Mouse (Mus musculus) skeletal muscle tissue, adult 2 months (tissue): Measurements from ENCODE around the gene Cmah.

Source experiments
- DNase-seq: peaks from one replicate; pipeline ENCODE4 v3.0.0-alpha.2; 2012; ENCODE audit warnings: low read depth, low spot score

The Cmah gene

DNA sequence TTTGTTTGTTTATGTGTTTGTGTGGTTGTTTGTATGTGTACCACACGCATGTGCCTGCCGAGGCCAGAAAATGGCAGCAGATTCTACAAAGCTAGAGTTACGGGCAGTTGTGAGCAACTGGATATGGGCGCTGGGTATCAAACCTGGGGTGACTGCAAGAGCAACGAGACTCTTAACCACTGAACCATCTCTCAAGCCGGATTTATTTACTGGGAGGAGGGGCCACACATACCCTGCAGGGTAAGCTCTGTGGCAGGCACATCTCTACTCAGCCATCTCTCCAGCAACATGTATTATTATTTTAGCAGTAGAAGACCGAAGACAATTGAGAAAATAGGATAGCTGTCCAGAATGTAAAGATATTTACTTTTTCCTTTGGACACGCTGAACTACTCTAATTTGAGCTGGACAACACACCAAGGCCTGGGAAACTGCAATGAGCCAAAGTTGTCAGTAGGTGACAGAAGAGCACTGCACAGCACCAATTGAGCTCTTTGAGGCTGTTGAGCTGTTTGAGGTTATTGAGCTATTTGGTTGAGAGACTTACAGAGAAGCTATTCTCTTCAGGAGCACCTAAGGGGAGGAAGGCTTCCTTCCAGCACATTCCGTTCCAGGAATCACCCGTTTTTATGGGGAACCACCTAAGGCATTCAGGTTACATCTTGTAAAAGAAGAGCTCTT is 154.6 kb downstream of the Cmah start:
- peak; percentile 29 for DNase-seq

DNA sequence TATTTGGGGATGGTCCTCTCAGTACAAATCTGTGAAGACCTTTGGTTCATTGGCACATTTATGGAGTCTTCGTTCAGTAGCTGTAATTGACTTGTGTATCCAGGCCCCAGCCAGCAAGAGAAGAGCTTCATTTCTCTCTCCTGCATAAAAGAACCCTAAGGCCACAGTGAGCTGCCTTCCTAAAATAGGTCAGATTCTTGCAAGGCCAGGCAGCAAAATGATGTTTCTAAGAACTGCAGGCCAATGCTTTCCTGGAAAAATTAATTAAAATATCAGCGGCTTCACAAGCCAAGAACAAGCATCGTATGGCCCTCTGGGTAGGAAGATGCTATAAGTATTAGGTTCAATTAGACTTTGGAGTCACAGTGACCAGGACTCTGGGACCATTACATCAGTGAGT is 156.5 kb downstream of the Cmah start:
- DNase-seq = no peak

DNA sequence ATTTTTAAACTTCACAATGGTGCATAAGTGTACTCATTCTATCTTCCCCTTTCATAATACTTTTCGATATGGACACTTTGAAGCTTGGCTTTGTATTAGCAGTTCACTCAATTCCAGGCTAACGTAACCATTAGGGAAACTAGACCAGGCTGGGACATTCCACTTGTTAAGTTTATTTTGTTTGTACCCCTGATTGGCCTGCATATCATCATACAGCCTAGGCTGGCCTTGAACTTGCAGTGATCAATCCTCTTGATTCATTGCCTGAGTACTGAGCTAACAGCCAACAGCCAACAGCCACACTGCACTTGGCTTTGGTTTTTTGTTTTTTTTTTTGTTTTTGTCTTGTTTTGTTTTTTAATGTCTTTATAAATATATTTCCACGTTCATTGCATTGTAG is 157.6 kb downstream of the Cmah start:
- no peak for DNase-seq

DNA sequence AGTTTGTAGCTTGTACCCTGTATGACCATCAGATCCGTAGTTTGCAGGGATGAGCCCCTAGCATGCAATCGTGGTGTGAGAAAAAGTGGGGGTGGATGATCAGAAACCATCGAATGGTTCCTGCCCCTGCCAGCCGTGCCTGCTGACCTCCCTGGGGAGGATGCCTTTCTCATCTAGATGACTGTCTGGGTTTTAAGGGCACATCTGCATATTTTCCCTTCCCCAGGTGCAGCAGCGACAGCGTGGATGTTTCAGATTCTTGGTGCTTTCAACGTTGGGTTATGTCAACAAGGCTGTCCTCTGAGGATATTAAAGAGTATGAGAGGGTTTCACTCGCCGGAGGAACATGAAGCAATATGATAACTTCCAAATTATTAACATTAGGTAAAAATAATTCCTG is 158.8 kb downstream of the Cmah start:
- no peak for DNase-seq

DNA sequence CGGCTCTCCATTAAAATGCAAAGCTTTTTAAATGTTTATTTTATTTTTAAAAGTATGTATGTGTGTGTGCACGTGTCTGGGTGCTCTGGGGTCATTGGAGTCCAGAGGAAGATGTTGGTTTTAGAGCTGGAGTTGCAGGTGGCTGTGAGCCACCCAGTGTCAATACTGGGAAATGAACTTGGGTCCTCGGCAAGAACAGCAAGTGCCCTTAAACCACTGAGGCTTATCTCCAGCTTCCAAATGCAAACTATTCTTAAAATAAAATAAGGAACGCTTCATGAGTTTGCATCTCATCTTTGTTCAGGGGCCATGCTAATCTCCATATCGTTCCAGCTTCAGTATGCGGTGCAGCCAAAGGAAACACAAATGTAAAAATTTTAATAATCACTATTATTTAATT is 159.2 kb downstream of the Cmah start:
- DNase-seq = no peak

DNA sequence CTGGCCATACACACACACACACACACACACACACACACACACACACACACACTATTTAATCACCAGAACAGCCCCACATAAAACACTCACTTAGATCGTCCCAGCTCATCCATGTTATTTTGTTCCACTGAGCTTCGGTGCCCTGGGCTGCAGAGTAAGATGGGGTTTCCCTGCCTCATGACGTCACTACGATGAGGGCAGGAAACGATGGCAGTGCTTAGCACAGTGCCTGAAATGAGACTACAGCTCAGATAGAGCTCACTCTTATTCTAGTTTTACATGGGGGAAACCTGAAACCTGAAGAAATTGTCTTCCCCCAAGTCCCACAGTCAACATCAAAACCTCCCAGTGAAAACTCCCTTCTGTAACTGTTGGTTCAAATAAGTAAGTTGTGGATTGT is 159.9 kb downstream of the Cmah start:
- no peak for DNase-seq

DNA sequence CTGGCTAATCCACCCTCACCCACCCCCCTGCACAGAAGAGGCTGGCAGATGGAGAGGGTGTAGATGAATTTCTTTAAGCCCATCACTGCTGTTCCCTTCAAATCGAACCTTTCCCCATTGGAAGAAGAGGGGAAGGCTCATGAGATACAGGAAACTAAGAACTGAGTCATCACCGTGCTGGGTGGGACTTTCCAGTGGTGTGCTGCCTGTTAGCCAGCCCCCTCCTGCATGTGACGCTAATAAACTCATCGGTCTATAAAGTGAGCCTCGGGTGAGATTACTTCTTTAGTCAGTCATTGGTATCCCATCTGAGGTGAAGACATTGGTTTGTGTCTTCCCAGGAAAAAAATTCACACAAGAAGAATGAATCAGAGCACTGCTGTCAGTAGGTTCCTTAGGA is 160.3 kb downstream of the Cmah start:
- no peak for DNase-seq

DNA sequence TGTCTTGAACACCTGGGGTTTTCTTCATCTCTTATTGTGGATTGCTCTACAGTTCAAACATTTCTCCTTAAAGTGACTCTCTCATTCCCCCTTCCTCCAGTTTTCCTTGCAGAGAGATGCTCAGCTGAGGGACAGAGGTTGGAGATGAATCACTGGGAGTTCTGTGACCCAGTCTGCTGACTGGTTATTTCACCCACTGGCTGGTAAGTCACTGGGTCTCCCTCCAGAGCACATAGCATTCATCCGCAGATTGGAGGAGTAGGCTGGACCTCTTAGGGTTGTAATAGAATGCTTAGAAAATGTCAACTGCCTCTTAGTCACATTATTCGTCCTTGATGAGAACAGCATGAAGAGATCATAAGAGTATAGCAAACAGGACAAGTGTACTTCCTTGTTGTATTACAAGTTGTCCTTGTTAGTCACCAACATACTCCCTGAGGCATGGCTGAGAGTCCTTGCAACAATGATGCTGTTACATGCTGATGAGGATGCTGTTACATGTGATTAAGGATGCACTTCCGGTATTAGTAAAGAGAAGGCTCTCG is 161.4 kb downstream of the Cmah start:
- DNase-seq = no peak

DNA sequence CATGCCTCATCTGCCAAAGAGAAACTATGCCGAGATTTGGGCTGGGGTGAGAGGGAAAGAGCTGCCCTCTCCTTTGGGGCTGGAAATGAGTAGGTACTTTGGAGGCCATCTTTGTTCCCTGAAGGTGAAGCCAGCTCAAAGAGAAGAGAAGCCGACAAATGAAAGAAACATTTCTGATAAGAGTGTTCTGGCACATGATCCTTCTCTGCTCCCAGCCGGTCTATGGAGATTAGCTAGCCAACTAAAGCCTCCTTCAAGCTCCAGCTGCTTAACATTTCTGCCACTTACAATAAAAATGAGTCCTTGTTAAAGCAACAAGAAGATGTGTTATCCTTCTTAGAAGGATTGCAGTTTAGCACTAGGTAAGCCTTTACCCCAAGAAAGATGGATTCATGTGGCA is 162.3 kb downstream of the Cmah start:
- DNase-seq = no peak

DNA sequence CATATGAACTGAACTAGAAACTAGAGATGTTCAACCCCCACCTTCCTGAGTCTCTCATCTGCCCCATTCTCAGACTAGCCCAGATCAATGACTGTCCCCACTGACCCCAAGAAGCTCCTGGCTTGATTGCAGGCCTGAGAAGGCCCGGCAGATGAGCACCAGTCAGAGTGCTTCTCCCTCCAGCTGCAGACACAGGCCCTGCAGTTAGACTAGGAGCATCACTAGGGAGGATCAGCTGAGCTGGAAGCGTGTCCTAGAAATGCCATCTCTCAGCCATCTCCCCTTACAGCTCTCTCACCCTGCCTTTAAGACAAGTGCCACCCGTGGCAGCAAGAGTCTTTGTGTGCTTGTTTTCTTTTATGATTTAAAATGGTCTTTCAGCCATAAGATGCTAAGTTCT is 162.8 kb downstream of the Cmah start:
- no peak for DNase-seq

DNA sequence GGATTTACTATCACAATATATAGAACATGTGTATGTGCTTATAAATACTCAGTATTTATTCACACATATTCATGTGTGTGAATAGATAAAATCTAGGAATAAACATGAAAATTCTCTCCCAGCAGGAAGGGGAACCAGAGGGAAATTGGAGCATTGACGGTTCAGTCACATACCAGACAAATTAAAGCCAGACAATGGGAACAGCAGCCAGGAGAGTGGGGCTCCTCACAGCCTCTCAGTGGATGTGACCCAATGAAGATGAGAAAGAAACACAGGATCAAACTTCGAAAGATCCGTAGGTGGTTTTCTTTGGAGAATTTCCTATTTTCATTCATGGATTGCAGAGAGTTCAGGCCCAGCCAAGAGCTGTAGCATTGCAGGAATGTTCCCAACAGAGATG is 163.9 kb downstream of the Cmah start:
- no peak for DNase-seq

DNA sequence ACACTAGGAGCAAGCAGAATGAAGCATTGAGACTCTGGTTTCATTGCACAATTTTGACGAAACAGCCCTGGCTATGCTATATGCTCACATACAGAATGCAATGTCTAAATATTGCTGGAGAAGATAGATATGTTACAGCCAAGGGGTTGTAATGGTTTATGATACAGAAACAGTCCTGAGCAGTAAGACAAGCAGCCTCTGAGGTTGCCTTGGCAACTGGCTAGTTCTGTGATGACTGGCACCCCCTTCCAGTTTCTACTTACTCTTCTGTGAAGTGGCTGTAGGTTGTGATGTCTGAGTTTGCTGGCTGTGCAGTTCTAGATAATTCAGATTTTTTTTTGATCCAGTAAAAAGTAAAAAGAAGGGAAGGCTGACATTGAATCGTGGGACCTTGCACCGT is 166.6 kb downstream of the Cmah start:
- DNase-seq = no peak

DNA sequence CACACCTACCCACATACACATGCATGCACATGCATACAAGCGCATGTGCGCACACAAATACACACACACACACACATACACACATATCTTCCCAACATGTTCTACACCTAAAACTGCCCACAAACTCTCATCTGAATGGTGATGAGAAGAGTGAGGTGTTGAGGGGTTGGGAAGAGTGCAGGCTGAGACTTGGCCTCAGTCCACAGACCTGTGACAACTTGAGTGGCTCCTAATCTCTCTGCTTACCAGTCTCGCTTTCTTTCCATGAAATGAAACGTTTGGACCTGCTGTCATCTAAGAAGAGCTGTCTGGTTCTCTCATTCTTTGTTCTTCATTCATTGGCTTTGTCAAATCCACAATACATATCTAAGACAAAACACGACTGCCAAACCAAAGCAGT is 169.1 kb downstream of the Cmah start:
- DNase-seq = no peak

DNA sequence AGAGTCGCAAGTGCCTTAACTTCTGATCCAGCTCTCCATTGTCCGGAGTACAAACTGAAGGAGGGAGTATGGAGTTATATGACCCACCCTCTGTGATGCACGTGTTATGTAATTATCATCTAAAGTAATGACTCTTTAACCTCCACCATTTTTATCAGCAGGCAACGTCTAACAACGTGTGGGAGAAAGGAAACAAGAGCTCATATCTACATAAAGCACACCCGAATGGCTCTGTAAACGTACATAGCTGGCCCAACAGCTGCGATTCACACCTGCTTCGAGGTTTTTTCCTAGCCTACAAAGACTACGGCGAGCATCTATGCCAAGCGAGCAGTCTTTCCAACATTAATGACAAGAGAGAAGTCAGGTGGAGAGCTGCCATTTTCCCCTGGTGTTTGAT is 169.8 kb downstream of the Cmah start:
- DNase-seq = no peak

DNA sequence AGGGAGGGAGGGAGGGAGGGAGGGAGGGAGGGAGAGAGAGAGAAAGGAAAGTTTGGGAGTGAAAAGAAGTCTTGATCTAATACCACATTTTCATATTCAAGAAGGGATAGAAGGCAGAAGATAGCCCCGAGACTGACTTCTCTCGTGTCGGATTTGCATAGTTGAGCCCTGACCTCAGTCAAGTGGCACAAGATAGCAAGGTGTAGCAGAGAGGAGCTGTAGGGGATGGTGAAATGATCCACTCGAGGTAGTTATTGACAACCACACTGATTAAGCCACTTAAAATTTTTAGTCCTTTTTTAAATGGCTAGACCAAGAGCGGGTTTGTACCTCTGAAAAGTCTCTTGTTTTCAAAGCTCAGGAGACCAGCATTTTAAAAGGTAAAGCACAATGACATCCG is 171.1 kb downstream of the Cmah start:
- DNase-seq = no peak

DNA sequence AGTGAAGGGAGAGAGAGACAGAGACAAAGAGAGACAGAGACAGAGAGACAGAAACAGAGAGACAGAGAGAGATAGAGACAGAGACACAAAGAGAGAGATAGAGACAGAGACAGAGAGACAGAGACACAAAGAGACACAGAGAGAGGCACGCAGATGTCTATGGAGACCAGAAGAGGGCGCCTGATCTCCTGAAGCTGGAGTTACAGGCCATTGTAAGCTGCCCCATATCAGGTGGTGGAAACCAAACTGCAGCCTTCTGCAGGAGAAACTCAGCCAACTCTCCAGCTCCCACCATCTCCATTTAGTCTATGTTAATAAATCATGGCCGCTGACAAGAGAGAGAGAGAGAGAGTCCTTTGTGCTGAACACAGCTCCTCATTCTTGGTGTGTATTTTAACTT is 172.3 kb downstream of the Cmah start:
- DNase-seq = no peak

DNA sequence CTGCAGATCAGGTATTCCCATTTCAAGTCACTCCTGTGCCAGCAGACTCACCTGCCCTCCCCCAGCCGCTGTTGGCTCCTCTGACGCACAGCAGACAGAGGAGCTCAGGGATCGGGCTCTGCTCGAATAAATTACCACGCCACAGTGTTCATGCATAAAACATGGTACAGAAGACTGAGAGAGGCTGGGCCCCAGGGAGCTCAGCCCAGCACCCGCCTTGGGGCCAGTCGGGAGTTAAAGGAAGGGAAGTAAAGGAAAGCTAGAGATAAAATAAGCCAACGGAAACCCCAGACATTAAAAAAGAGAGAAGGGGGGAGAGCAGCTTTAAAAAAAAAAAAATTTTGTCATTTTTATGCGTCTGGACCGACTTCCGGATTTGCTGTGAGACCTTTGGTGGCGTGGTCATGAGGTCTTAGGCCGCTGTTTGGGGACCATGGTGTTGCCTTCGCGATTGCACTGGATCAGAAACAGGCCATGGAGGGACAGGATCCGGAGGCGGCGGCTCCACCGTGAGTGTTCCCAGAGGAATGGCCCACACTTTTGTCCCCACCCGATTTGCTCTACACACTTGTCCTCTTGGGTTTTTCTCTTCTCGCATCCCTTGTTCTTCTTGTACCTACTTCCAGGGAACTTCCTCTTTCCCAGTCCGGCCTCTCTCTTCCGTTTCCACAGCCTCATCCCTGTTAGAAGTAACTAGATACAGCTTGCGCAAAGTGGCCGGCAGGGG is 174.1 kb downstream of the Cmah start:
- DNase-seq = no peak

DNA sequence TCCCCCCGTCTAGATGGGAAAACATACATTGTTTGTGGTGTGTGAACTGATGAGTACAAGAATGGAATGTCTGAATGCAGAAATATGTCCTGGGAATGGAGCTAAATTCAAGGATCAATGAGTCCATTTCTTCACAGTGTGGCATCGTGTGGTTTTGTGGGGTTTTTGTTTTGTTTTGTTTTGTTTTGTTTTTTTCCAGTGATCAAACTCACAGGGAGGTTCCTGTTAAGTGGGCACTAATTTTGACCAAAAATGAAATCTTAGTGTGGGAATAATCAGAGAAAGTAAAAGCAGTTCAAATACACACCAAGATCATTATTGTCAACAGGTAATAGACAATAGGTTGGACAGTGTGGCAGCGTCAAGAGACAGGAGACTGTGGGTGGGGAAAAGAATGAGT is 174.7 kb downstream of the Cmah start:
- no peak for DNase-seq

DNA sequence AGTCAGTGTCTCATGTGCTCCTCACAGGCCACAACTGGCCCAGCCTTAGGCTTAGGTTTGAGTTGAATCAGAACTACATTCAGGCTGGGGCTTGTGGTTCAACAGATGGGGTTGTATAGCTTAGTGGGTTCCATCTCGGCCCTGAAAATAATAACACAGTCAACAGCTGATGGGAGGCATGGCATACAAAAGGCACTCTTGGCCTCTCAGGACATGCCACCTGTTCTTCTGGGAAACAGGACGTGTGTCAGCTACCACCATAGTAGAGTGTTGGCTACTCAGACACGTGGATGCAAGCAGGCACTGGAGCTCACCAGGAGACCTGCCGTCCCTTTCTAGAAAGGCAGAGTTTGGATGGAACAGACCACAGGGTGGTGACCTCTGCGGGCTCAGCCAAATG is 178.6 kb downstream of the Cmah start:
- no peak for DNase-seq

DNA sequence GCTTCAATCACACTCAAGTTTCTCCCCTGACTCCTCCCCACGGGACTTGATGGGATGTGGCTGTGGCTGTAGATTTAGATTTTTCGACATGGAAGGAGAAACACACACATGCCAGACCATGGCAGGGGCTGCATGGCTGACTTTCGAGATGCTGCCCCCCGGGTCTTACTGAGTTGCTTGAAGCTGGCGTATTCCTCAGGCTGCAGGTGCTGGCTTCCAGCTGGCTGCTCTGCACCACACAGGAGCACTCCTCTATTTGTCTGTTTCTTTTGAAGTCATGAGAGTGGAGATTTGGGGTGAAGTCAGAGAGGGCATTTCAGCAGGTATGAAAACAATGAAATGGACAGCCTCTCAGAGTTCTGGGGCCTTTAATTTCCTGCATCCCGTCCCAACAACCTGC is 180.0 kb downstream of the Cmah start:
- DNase-seq = no peak

DNA sequence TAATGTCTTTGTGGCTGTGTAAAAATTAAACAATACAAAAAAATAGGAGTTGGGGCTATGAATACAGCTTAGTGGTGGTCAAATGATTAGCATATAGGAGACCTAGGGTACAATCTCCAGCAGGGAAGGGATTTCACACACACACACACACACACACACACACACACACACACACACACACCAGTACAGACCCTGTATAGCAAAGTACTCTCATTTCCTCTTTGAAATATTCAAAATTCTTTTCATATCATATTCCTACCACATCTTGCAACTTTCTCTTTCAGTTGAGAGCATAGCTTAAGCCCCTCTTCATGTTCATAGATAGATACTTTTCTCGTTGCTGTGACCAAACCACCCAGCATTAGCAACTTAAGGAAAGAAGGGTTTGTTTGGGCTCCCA is 181.7 kb downstream of the Cmah start:
- no peak for DNase-seq

DNA sequence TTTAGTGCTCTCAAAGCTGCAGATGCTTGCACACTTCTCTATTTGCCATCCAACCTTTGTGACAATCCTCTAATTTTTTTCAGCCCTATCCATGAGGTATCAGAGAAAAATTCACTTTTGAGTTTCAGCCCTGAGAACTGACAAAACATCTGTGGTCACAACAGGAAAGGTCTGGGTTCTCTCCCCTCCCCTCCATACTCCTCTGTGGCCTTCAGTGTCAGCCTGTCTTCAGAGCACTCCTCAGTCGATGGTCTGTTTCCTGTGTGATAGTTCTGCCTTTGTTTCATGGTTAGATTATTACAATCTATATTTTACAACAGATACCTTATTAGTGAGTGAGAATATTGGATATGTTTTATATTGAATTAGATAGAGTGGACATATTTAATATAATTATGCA is 184.2 kb downstream of the Cmah start:
- DNase-seq = no peak

DNA sequence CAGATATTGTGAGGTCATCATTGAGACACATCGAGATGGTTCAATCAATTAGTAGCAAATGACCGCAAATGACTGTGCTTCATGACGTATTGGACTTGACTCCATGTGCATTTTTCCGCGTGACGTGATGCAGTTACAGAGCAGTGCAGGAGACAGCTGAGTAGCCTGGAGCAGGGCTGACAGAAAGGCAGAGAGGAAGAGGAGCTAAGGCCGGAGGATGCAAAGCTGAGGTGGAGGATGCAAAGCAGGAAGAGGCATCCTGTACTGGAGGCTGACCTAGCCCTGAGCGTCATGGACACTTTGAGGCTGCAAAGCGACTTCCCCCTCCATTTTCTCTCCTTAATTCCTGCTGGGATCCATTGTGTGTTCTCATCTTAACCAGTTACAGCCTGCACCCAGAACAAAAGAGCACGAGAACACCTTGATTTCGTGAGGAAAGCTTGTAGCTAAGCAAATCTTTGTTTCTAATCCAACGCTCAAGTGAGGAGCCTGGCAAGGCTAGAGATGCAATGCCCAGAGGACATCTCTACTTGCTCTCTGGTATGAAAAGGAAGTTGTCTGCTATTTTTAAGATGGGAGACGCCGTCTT is 184.8 kb downstream of the Cmah start:
- DNase-seq = no peak
